Mouse (Mus musculus) liver, embryonic 16.5 days (tissue): ENCODE data around the gene Ssu72. TPM values are rescaled to one million over a fixed set of nuclear protein-coding genes. Genes with fewer than 3 reads are reported as not detected.
A peak's percentile ranks its signal among the peaks of the same experiment; 100 is the strongest.
"Not testable (repeated sequence)": the region's sequence is repeated elsewhere in the genome, so short reads cannot be mapped to it uniquely, and the experiment has no call there.

Source experiments
- ATAC-seq: fragments of 200-750 bp; cut with Nextera tagmentation; 2 replicates; pipeline ENCODE4 v1.8.0; 2017; ENCODE audit warnings: low read depth, mild to moderate bottlenecking, moderate number of reproducible peaks, moderate library complexity
- H3K27ac ChIP-seq: fragments of 300-500 bp; sonication (generic); 2 replicates; pipeline ENCODE4 v1.5.1; 2014; ENCODE audit warnings: mild to moderate bottlenecking, low read length
- H3K27me3 ChIP-seq: fragments of 300-500 bp; sonication (generic); 2 replicates; pipeline ENCODE4 v1.6.1; 2014; ENCODE audit warnings: low read depth, low read length, mixed read lengths; ENCODE audit not compliant: control insufficient read depth, insufficient read depth
- H3K36me3 ChIP-seq: fragments of 300-500 bp; sonication (generic); 2 replicates; pipeline ENCODE4 v1.6.1; 2014; ENCODE audit warnings: mild to moderate bottlenecking; ENCODE audit not compliant: control insufficient read depth, insufficient read depth
- H3K4me1 ChIP-seq: fragments of 300-500 bp; sonication (generic); 2 replicates; pipeline ENCODE4 v1.6.1; 2014; ENCODE audit warnings: low read depth, low read length, mixed read lengths; ENCODE audit not compliant: control insufficient read depth
- H3K4me2 ChIP-seq: fragments of 300-500 bp; sonication (generic); 2 replicates; pipeline ENCODE4 v1.6.1; 2014; ENCODE audit warnings: low read depth, low read length, mixed read lengths
- H3K4me3 ChIP-seq: fragments of 300-500 bp; sonication (generic); 2 replicates; pipeline ENCODE4 v1.5.1; 2014; ENCODE audit warnings: low read depth, mild to moderate bottlenecking, low read length
- H3K9ac ChIP-seq: fragments of 300-500 bp; sonication (generic); 2 replicates; pipeline ENCODE4 v1.6.1; 2014; ENCODE audit warnings: low read depth, low read length
- H3K9me3 ChIP-seq: fragments of 300-500 bp; sonication (generic); replicated peaks from 2 replicates; pipeline ENCODE4 v1.6.1; 2016; ENCODE audit warnings: low read length; ENCODE audit not compliant: control insufficient read depth
- WGBS: fragments of 180-500 bp; shearing (Covaris S2); extraction: QIAGEN DNeasy Blood & Tissue Kit; methylation state at CpG from one replicate; pipeline ENCODE4 v1.1.7; 2014; ENCODE audit not compliant: insufficient replicate concordance; 5-methylcytosine and 5-hydroxymethylcytosine counted together
- polyA plus RNA-seq: library from polyadenylated mRNA; unstranded; fragments of >200 nt; fragmentation: Nextera tagmentation; extraction: Ambion mirVana; gene quantifications from 2 replicates; pipeline ENCODE4 v1.2.1, GENCODE M21; 2015

Gene Ssu72
- 44.5 and 48.3 TPM in 2 replicates for polyA plus RNA-seq

- H3K9ac ChIP-seq, result peak within 1 kb of the TSS; percentile 83
- H3K4me1 ChIP-seq, result peaks cover 12% of the 10 kb centered on the region
- peak within 1 kb of the TSS; percentile 94 for H3K27ac ChIP-seq
- peak within 1 kb of the TSS; percentile 85 for H3K4me3 ChIP-seq
- H3K36me3 ChIP-seq, result no peaks in the 10 kb centered on the region
- H3K4me2 ChIP-seq, result peak within 1 kb of the TSS; percentile 86
- WGBS, result under 1% methylated on average over 82 of the region's 83 CpGs
- no peaks in the 10 kb centered on the region for H3K9me3 ChIP-seq
- H3K27me3 ChIP-seq, result no peaks in the 10 kb centered on the region
- peak; percentile 94 for ATAC-seq
Measured at GRCm38 (mm10) chr4:155704721-155705591, at the start of gene Ssu72. Ssu72 (plus strand) TSS chr4:155704800.

- H3K4me3 ChIP-seq, result no peak overlapping the region
- H3K9ac ChIP-seq, result no peak overlapping the region
- H3K36me3 ChIP-seq, result no peaks in the 10 kb centered on the region
- no peak for ATAC-seq
- H3K27me3 ChIP-seq, result peaks cover 44% of the 10 kb centered on the region
- H3K4me2 ChIP-seq, result no peak overlapping the region
- no peak overlapping the region for H3K27ac ChIP-seq
- no peaks in the 10 kb centered on the region for H3K9me3 ChIP-seq
- H3K4me1 ChIP-seq, result peaks cover 22% of the 10 kb centered on the region
- 71% methylated on average over 13 of the region's 13 CpGs for WGBS
Measured at GRCm38 (mm10) chr4:155656214-155656751, 48.3 kb upstream of the Ssu72 start.

GRCm38 (mm10) chr4:155658961-155659360 lies 45.6 kb upstream of the Ssu72 start:
- Histone ChIP-seq H3K27me3 (peaks cover 17% of the 10 kb centered on the region), H3K36me3 (no peaks in the 10 kb centered on the region), H3K4me1 (peaks cover 13% of the 10 kb centered on the region), H3K4me2 (no peak overlapping the region), H3K4me3 (no peak overlapping the region), H3K9me3 (no peaks in the 10 kb centered on the region), H3K27ac (no peak overlapping the region), H3K9ac (no peak overlapping the region)
- WGBS, result 73% methylated on average over 10 of the region's 10 CpGs
- no peak for ATAC-seq

- H3K27ac ChIP-seq, result no peak overlapping the region
- H3K4me2 ChIP-seq, result no peak overlapping the region
- H3K4me1 ChIP-seq, result no peaks in the 10 kb centered on the region
- H3K9me3 ChIP-seq, result no peaks in the 10 kb centered on the region
- no peak overlapping the region for H3K9ac ChIP-seq
- H3K27me3 ChIP-seq, result peaks cover under 1% of the 10 kb centered on the region; the same call in 1 of the 2 replicates
- H3K36me3 ChIP-seq, result no peaks in the 10 kb centered on the region
- H3K4me3 ChIP-seq, result no peak overlapping the region
- ATAC-seq, result no peak
- WGBS, result 75% methylated on average over 12 of the region's 12 CpGs
Measured at GRCm38 (mm10) chr4:155660641-155661040, 44.0 kb upstream of the Ssu72 start.

GRCm38 (mm10) chr4:155666903-155667302 lies 37.7 kb upstream of the Ssu72 start:
- peaks cover 12% of the 10 kb centered on the region for H3K4me1 ChIP-seq
- no peak overlapping the region for H3K4me3 ChIP-seq
- ATAC-seq, result no peak
- no peaks in the 10 kb centered on the region for H3K9me3 ChIP-seq
- no peak overlapping the region for H3K4me2 ChIP-seq
- H3K36me3 ChIP-seq, result no peaks in the 10 kb centered on the region
- H3K9ac ChIP-seq, result no peak overlapping the region
- no peaks in the 10 kb centered on the region for H3K27me3 ChIP-seq
- no peak overlapping the region for H3K27ac ChIP-seq

GRCm38 (mm10) chr4:155668689-155669597 lies 35.7 kb upstream of the Ssu72 start, which contains the start of gene Mib2:
Mib2 (minus strand) TSS chr4:155669198.
- Histone ChIP-seq H3K27ac (0 out of 2 replicates have a peak within 1 kb of the TSS, but pooled peaks have one; percentile 46), H3K9me3 (no peaks in the 10 kb centered on the region), H3K27me3 (no peaks in the 10 kb centered on the region), H3K4me3 (peak within 1 kb of the TSS; percentile 85), H3K9ac (peak within 1 kb of the TSS; percentile 70), H3K4me2 (peak within 1 kb of the TSS; percentile 94), H3K36me3 (no peaks in the 10 kb centered on the region), H3K4me1 (peaks cover 12% of the 10 kb centered on the region)
- peak; percentile 98 for ATAC-seq
- WGBS, result under 1% methylated on average over 73 of the region's 73 CpGs

- no peak for ATAC-seq
- 3% methylated on average over 8 of the region's 8 CpGs for whole genome bisulfite sequencing
- no peak overlapping the region for H3K9ac ChIP-seq
- no peaks in the 10 kb centered on the region for H3K27me3 ChIP-seq
- no peaks in the 10 kb centered on the region for H3K9me3 ChIP-seq
- H3K36me3 ChIP-seq, result no peaks in the 10 kb centered on the region
- no peak overlapping the region for H3K27ac ChIP-seq
- H3K4me3 ChIP-seq, result peak overlapping the region; percentile 85
- H3K4me2 ChIP-seq, result peak overlapping the region; percentile 81
- peaks cover 12% of the 10 kb centered on the region for H3K4me1 ChIP-seq
Measured at GRCm38 (mm10) chr4:155669598-155670075, 35.0 kb upstream of the Ssu72 start.

- not testable (repeated sequence) for H3K4me2 ChIP-seq
- WGBS, result 63% methylated on average over 4 of the region's 4 CpGs
Measured at GRCm38 (mm10) chr4:155670236-155670635, 34.4 kb upstream of the Ssu72 start.

More at GRCm38 (mm10) chr4:155670236-155670635, 34.4 kb upstream of the Ssu72 start:
- H3K4me3 ChIP-seq, H3K27me3 ChIP-seq, H3K9me3 ChIP-seq, H3K27ac ChIP-seq, H3K36me3 ChIP-seq, ATAC-seq, H3K9ac ChIP-seq: not testable (repeated sequence)
- peaks cover 12% of the 10 kb centered on the region for H3K4me1 ChIP-seq
